Mouse (Mus musculus) ZHBTc4 (cell line): ENCODE data around the gene Gramd4.
A peak's percentile ranks its signal among the peaks of the same experiment; 100 is the strongest.
"Not testable (repeated sequence)": the region's sequence is repeated elsewhere in the genome, so short reads cannot be mapped to it uniquely, and the experiment has no call there.

Experiments
- DNase-seq: peaks from one replicate; pipeline ENCODE4 v3.0.0-alpha.2; 2011; ENCODE audit warnings: low read depth, low spot score

The Gramd4 gene

DNA sequence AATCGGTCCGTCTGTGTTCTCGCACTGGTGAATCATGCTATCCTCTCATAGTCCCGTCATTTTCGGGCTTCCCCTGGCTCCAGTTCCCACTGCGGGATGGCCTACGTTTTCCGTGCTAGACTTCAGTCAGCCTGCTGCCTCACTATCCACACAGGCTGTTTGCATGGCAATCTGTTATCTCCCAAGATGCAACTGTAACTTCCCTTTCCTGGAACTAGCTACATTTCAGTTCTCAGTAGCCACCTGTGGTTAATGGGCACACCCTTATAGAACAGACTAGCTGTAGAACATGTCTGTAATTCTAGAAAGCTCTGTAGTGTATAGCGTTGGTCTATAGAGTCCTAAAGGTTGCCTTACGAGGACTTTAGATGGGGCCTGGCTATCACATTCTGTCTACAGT is 6.3 kb upstream of the Gramd4 start:
- DNase-seq, result no peak

DNA sequence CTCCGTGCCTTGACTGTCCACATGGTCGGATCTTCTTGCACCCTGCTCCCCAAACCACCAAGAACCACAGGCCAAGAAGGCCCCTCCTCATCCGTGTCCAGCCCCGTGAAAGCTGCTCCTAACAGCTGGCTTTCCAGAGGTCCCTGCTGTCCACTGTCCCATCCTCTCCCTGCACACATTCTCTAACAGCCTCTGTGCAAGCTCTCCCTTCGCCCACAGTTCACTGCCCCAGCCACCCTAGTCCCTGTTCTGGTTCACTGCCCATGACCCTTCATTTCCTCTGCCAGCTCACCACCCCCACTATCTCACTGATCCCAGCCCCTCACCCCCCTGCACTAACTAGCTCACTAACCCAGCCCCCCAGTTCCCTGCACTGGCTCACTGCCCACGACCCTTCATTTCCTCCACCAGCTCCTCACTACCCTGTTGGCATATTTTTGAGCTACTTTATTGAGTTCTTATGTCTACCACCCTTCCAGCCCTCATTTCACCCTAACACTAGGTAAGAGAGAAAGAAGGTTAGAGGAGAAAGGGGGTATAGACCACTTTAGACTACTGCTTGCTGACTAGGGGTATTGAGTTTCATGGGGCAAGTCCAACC is 5.5 kb upstream of the Gramd4 start:
- no peak for DNase-seq

DNA sequence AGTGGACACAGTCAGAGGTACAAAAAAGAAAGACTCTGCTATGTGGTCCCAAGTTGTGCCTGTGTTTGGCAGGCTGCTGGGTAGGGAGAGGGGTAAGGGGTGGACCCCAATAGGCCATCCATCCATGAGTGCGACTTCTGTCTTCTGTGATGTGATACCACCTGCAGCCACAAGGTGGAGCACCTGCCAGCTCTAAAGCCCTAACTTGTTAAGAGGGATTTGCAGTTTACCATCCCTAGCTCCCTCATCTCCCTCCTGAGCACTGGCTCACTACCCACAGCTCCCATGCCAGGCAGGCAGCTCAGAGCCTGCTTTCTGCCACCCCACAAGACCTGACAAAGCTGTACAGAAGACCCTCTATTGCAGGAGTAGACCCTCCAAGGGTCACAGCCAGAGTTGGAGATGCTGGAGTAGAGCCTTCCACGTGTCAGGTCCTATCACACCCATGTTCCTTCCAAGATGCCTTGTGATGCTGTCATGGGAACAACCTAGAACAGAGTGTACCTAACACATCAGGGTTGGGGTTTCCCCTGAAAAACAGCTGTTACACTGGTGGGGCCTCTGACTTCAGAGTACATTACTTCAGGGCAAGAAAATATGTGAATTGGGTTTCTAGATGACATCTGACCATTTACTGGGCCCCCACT is 3.5 kb upstream of the Gramd4 start:
- peak; percentile 85 for DNase-seq

DNA sequence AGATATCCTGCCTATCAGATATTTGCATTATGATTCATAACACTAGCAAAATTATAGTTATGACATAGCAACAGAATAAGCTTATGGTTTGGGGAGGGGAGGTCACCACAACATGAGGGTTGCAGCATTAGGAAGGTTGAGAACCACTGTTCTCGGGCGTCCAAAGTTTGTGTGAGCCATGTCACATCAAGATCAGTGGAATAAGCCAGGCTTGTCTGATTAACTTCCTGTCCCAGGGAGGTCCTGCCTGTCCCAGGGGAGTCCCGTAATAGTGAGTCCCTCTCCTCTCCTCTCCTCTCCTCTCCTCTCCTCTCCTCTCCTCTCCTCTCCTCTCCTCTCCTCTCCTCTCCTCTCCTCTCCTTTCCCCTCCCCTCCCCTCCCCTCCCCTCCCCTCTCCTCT is 2.6 kb upstream of the Gramd4 start:
- DNase-seq, result not testable (repeated sequence)

DNA sequence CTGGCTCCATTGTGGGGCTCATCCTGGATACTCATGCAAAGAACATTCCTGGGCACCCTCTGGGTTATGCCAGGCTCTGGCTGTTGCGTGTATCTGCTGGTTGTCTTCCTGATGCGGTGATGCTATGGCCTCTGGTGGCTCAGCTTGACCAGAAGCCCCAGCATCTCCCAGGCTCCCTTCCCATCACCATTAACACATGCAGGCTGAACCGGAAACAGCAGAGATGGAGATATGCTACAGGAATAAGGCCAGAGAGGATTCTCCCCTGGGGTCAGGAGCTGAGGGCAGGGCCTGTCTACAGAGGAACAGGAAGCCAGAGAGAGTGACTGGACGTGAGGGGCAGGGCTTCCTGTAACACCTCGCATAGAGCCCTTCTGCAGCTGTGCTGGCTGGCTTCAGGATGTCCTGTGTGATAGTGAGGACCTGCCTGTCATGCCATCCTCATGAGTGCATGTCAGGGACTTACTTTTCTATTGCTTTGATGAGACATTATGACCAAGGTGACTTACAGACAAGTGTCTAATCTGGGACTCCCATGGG is 1.2 kb upstream of the Gramd4 start:
- no peak for DNase-seq

DNA sequence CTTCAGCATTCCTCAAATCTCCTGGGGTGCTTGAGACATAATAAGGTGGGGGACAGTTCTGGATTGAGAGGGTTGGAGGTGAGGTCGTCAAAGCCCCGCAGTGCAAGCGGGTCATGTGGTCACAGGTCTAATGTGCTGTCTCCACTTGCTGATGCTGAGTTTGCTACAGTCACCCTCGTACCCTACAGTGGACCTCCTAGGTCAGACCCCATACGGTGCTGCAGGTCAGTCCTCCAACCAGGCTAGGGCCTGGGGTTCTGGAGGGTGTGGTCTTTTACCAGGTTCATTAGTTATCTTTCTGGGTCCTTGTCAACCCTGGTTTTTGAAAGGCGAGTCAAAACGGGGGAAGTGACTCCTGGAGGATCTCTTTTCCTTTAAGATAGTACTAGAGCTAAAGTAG is 413 bp downstream of the Gramd4 start:
- peak; percentile 33 for DNase-seq

DNA sequence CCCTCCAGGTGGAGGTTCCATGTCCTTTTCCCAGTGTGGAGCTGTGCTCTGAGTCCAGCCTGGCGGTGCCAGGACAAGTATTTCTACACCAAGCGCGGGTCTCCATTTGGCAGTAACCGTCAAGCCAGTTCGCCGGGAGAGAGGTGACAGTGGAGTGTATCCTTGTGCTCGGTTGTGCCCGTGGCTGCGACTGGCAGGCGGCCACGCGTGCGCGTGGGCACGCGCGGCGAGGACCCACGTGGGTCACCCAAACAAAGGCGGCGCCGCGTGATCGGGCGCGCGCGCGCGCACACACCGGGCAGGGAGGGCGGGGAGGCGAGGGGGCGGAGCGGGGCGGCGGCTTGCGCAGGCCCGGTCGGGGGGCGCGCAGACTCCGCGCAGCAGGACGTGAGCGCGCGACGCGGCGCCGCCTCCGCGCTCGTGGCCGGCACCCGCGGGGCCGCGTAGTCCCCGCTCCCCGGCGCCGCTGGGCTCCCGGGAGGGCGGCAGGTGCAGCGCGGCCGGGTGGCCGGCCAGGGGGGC is 960 bp downstream of the Gramd4 start:
- peak; percentile 85 for DNase-seq

DNA sequence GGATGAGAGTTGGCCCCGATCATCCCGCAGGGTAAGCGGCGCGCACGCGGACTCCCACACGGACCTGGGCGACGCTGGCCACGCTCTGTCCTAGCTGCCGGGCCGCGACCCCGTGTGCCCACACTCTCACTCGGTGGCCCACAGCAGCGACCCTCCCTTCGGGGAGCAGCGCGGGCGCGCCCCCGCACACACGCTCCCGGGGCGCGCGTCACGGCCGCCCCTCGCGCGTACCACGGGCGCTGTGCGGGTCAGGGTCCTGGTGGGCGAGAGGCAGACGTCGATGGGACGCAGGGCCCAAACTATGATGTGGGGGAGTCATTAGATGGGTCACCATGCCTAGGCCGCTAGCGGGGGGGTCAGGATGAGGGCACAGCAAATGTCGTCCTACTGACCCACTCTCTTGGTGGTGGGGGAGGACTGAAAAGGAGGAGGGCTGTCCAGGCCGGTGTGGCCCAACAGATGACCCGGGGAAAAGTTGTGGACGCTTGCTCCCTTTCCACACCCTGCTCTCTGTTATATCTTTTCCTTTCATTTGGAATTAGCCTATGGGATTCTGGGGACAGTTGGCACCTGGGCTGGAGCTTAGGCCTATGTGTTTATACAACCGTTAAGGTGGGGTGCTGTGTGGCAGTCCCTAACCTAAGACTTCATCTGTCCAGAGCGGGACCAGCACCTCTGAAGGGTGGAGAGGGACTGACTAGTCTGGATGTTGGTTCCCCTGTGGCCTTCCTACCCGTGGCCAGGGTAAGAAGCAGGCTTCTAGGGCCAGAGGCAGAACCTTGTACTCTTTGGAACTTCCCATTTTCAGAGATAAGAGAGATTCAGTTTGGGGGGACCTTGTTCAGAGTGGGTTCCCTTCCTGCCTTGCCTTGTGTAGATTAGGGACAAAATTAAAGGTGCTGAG is 1.7 kb downstream of the Gramd4 start:
- DNase-seq, result no peak

DNA sequence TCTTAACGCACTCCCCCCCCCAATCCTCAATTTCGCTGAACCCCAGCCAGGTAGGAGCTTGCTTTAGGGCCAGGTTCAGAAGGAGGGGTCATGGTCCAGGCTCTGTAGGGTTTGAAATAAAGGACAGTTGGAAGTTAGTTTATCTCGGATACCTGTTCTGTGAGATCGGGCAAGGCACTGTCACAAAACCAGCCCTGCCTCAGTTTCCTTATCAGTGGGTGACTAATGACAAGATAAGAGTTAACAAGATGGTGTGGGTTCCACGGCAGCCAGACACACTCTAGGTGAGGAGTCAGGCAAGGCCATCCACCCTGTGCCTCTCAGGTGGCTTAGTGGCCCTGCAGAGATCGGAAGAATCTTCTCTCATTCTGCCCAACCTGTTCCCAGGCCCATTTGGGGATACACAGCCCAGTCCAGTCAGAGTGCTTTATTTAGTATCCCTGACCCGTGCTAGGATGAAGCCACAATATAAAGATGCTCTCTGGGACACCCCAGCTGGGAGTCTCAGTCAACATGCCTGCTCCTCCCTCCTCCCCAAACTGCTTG is 2.4 kb downstream of the Gramd4 start:
- DNase-seq, result no peak

DNA sequence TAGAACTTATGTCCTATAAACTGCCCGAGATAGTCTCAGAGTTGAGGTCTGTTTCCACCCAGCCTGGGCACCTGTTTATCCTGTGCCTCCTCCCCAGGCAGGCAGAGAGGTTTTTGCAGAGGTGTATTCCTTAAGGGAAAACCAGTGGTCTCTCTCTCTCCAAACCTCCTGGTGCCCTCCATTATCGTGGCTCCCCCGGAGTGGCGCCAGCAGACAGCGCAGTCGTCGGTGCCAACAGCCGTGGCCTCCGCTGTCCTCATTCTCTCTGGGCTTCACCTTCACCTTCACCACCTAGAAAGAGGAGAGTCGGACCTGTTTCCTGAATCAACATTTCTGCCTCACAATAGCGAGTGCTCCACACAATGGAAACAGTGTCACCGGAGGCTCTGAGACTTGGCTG is 3.1 kb downstream of the Gramd4 start:
- DNase-seq, result no peak

DNA sequence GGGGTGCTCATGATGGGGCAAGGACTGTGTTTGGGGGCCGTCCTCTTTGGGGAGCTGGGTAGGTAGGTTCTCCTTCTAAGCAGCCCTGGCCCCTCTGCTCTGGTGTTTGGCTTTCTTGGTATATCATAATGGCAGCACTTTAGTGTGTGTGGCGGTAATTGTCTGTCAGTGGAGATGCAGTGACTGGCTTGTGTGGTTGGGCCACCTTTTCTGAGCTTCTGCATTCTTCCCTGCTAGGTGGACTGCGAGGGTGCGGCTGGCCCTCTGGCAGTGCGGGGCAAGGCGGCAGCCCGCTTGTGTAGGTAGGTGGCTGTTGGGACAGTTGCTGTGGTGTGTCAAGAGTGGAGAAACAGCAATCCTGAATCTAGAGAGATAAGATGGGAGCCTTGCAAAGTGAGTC is 3.7 kb downstream of the Gramd4 start:
- DNase-seq, result no peak

DNA sequence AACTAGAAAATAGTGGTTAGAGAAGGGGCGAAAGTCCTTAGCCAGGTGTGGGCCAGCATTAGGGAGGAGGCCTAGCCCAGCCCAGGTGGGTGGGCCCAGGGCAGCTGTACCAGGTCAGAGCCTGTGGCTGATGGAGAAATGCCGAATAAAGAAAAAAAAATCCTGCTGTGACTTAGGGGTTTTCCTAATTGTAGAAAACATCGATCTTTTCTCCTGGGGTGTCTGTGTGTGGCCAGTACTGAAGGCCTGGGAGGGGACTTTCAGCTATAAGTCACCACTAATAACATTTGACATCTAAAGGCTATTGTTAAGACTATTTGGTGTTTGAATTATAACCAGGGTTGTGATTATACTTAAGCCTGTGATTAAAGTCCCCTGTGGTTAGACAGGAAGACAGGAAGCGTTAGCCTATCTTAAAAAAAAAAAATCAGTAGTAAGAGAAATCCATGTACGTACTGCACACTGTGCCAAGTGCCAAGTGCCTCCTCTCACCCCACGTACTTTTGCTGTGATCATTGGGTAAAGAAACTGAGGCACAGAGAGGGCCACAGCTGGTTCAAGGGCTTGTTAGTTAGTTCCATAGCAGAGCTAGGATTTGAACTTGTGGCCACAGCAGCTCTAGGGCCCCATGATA is 4.5 kb downstream of the Gramd4 start:
- no peak for DNase-seq

DNA sequence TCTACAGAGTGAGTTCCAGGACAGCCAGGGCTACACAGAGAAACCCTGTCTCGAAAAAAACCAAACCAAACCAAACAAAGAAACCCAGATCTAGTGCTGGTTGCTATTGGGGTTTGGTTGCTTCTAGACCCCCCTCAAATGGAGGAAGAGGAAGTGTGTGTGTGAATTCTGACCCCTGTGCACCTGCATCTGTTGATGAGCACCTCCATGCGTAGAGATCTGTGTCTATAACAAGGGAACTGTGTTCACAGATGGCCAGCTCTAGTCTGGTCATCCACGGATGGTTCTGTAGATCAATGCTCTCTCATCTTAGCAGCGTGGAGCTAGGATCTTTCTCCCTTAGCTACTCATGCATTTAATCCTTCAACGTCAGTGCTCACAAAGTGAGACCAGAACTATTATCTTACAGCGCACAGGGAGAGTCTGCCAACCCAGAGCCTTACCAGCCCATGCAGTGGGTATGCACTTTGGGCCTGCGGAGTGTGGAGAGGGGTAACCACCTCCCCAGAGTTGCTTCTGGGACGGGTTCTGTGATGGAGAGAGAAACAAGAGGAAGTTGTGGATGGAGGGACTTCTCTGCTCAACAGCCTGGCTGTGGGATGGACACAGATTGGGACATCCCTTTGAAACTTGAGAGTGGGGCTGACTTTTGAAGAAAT is 6.8 kb downstream of the Gramd4 start:
- DNase-seq, result no peak

DNA sequence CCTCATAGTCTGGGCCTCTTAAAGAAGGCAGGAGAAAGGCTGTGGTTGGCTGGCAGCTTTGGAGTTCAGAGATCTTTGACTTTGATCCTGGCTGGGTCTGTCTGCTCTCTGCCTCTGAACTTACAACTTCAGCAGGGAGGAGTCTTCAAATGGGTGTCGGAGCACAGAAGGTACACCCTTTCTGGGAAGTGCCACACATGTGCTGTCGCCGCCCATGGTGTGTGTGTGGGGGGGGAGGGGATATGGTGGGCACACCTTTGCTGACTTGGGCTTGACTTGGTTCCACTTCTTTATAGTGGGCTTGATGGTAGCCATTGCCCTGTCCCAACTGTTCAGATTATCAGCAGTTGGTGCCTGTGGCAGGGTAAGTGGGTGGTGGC is 7.3 kb downstream of the Gramd4 start:
- DNase-seq, result no peak

DNA sequence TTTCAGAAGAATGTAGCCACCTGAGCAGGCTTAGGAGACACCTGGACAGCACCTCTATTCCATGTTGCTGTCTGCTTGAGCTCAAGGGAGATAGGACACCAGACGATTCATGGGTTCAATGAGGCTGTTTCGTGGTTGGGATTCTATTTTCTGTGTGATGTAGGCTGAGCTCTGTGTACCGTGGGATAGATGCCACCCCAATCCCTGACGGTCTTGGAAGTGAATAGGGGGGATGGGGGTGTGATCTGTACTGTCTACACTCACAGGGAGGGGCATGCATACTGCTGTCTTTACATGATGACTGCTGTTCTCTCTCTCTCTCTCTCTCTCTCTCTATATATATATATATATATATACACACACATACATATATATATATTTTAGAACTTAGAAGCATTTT is 7.9 kb downstream of the Gramd4 start:
- no peak for DNase-seq

DNA sequence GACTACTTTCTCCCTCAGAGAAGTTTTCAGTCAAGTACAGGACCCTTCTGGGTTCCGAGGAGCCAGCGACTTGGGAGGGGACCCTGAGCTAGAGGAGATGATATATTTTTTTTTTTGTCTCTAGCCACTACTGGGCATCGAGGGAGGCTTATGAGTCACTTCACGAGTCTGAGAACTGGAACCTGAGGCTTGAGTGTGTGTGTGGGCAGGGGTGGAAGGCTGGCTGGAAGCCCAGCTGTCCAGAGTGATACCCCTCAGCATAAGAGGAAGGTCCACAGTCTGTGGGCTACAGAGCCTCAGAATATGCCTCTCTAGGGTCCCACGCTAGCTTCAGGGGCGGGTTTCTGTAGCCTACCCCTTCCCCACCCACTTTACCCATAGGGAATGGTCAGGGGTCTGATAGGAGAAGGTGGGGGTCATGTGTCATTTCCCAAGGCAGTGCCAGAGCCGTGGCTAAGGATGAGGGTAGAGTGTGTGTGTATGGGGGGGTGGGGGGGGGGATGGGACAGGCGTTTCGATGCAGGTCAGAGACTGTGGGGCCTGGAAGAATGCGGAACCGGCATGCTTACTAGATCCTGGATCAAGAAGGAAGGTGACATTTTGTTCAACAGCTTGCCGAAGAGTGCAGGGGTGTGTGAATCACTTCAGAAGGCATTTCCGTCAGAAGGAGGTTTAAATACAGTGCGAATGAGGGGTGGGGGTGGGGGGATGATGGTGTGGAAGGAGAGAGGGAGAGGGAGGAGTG is 9.5 kb downstream of the Gramd4 start:
- DNase-seq, result no peak

DNA sequence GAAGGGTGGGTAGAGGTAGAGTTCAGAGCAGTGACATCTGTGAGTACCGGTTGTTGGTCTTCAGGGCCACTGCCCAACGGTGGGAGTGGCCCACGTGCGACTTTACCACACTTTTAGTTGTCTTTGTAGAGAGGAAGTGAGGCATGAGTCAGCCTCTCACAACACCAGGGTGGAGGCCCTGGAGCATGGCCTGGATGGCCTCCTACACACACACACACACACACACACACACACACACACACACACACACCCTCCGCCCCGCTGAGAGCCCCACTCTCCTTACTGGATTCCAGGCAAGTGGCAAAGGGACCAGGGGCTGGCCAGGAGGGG is 10.1 kb downstream of the Gramd4 start:
- no peak for DNase-seq

DNA sequence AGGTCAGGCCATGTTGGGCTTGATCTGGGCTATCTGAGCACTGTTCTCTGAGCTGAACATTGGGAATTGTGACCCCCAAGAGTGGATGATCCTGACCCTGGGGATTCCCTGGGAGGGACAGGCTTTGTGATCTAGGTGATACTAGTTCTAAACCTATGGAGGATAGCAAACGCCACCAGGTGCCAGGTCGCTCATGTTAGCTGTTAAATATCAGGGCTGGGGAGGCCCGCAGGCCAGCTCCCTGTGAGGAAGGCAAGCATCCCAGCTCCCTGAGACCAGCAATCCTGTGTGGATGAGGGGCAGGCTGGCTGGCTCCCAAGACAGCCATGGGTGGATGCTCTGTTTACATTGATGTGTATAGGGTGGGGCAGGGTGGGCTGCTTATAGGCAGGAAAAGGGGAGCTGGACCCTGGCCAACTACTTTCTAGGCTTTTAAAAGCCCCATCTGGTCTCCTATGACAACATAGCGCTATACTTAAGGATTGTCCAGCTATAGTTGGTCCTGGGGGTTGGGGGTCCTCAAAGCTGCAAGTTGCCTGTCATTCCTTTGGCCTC is 10.5 kb downstream of the Gramd4 start:
- DNase-seq, result no peak

DNA sequence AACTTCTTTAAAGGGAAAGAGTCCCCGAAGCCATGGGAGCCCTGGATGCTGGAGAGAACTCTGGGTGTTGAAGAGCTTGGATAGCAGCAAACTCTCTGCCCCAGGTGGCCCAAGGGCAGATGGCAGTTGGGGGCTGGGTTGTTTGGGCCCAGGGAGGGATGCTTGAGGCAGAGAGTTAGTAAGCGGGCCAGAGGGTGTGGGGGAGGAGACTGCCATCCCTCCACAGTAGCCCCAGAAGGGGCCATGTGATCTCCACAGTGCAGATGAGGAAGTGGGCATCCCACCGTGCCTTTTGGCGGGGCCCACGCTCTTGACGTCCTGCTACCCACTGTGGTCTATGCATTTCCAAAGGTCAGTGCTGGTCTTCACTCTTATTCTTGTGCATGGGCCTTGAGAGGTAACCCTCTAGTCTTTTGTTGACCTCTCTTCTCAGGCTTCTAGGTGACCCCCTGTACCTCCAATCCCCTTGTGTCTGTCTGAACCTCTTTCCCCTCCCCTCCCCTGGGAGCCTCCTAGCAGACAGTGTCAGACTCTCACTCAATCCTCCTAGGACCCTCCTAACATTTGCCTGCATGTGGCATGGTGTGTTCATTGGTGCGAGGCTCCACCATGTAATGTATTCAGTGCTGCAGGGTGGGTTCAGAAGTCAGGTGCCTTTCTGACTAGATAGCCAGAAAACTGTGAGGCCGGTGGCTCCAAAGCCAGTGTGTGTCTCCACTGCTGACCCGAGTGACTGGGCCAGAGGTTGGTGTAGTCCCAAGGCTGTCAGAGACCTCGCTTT is 11.7 kb downstream of the Gramd4 start:
- DNase-seq, result no peak
